Mouse (Mus musculus): ENCODE measurements around the gene Xpa. TPM values are rescaled to one million over a fixed set of nuclear protein-coding genes. Genes with fewer than 3 reads are reported as not detected.
"Not testable (repeated sequence)": the region's sequence is repeated elsewhere in the genome, so short reads cannot be mapped to it uniquely, and the experiment has no call there.

Xpa gene
- polyA plus RNA-seq (2015; fragmentation: Nextera tagmentation; extraction: Ambion mirVana) = 35.8 and 36.4 TPM in 2 replicates

DNA sequence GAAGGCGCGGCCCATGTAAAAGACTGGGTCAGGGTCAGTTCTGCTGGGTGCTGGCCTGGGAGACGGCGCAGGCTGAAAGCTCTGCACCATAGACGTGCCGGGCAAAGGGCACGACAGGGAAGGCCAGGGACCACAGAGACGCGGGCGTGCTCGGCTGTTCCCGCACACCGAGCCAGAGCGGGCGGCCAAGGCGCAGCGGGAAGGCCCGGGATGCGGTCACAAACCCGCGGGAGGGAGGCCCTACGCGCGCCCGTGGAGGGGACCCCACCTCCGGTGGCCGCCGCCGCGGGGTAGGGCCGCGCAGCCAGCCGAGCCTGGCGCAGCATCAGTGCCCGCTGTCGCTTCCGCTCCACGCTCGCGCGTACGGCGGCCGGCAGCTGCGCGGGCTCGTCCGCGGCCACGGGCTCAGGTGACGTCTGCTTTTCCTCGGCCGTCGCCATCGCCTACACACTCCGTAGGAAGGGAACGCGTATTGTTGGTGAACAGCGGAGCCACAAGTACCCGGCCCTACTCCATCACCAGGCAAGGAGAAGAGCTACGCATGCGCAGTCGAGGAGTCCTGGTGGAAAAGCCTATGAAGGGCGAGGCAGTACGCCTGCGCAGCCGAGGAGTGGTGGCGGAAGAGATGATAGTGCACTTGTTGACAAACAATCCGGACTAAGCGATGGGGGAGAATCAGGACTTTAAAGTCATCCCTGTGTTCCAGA is at the start of gene Xpa:
Gene Xpa, minus strand, starts transcription at position 531 of the 707 bp plus-strand sequence.
- Histone ChIP-seq H3K4me2 (replicated peaks) (peak within 1 kb of the TSS; percentile 80), H3K27me3 (peaks cover 14% of the 10 kb centered on the region; the same call in 1 of the 2 replicates), H3K4me1 (replicated peaks) (peaks cover 34% of the 10 kb centered on the region), H3K27ac (peak within 1 kb of the TSS; percentile 92), H3K9ac (replicated peaks) (peak within 1 kb of the TSS; percentile 96), H3K4me3 (replicated peaks) (peak within 1 kb of the TSS; percentile 83), H3K36me3 (peaks cover 4% of the 10 kb centered on the region), H3K9me3 (no peaks in the 10 kb centered on the region)
- WGBS = under 1% methylated on average over 70 of the region's 70 CpGs
- ATAC-seq = peak; percentile 98

DNA sequence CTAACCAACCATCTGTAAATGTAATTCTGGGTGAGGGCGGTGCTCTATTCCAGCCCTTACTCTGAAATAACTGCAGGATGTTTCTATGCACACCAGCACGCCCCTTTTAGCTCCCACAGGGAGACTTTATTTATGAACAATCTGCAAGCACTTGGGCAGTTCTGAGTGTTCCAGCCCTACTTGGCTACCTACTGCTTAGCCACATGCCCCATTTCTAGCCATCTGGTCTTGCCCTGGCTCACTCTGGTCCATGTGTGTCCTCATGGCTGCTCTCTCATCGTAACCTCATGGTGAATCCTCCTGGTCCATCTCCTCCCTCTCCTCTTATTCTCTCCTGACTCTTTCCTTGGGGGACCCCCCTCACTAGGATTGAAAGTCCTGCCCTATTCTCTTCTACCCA is 39.8 kb upstream of the Xpa start:
- no peak overlapping the region for H3K4me2 ChIP-seq (replicated peaks)
- no peaks in the 10 kb centered on the region for H3K4me1 ChIP-seq (replicated peaks)
- H3K4me3 ChIP-seq (replicated peaks) = no peak overlapping the region
- H3K36me3 ChIP-seq = no peaks in the 10 kb centered on the region
- H3K9me3 ChIP-seq = no peaks in the 10 kb centered on the region
- H3K27me3 ChIP-seq = 0 out of 2 replicates have a peak, but pooled peaks cover 2% of the 10 kb centered on the region
- no peak overlapping the region for H3K9ac ChIP-seq (replicated peaks)
- 87% methylated on average over 3 of the region's 3 CpGs for WGBS
- no peak overlapping the region for H3K27ac ChIP-seq
- no peak for ATAC-seq

DNA sequence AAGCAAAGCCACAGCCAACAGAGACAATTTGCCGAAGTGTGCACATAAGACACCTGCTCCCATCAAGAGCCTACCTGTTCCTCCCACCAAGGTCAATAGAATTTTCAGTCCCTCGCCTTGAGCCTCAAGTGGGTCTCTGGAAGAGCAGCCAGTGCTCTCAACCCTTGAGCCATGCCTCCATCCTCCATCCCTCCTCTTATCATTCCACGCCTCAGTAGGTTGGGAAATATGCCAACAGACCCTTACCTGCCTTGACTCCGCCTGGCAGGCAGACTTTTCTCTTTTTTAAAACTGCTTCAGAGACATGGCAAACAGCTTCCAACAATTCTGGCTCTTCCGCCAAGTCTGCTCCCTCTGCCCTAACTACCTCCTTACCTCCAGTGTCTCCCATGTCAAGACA is 38.6 kb upstream of the Xpa start:
- no peak for ATAC-seq

DNA sequence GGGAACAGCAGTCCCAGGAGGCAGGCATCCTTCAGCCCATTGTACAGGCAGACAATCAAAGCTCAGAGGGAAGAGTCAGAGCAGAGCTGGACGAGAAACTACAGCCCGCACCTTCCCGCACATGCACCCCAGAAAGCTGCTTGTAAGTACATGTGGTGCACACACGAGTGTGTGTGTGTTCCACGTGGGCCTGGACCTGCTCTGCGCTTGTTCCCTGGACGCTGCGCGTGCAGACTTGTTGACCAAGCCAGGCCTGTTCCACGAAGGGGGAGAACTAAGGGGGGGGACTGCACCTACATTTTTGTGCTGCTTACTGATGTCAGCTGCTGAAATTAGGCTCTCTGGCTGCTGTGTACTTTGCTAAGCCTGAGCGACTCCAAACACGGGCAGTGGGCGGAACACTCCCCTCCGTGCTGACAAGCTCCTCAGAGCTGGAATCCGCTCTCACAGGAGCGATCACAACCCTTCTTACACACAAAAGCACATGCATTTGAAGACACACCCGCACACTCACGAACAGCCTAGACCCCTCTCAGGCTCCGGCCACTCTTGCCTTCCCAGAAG is 30.9 kb upstream of the Xpa start:
- Histone ChIP-seq H3K4me3 (replicated peaks) (no peak overlapping the region), H3K9me3 (no peaks in the 10 kb centered on the region), H3K9ac (replicated peaks) (0 out of 2 replicates have a peak overlapping the region, but pooled peaks have one; percentile 5), H3K36me3 (no peaks in the 10 kb centered on the region), H3K27me3 (peaks cover 5% of the 10 kb centered on the region; the same call in 1 of the 2 replicates), H3K4me1 (replicated peaks) (0 out of 2 replicates have a peak, but pooled peaks cover 4% of the 10 kb centered on the region), H3K27ac (no peak overlapping the region), H3K4me2 (replicated peaks) (0 out of 2 replicates have a peak overlapping the region, but pooled peaks have one; percentile 23)
- WGBS = 35% methylated on average over 19 of the region's 19 CpGs
- ATAC-seq = no peak

More for the DNA sequence above, 38.6 kb upstream of the Xpa start:
- Histone ChIP-seq H3K27me3 (0 out of 2 replicates have a peak, but pooled peaks cover 2% of the 10 kb centered on the region), H3K4me2 (replicated peaks) (no peak overlapping the region), H3K4me1 (replicated peaks) (no peaks in the 10 kb centered on the region), H3K9me3 (no peaks in the 10 kb centered on the region), H3K9ac (replicated peaks) (no peak overlapping the region), H3K27ac (no peak overlapping the region), H3K36me3 (no peaks in the 10 kb centered on the region), H3K4me3 (replicated peaks) (no peak overlapping the region)
- WGBS = 88% methylated on average over 5 of the region's 5 CpGs

DNA sequence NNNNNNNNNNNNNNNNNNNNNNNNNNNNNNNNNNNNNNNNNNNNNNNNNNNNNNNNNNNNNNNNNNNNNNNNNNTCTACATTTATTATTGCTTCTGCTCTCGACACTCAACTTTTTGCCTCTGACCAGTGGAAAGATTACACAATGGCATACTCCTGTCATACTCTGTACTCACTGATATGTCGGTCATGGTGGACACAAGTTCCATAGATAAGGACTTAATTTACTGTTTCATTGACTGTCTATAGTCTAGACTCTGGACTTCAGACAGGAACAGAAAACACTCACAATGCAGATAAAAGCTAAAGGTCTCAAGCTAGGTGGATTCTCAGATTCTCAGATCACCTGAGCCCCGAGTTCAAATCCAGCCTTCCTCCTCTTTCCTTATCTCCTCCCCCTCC is 25.0 kb upstream of the Xpa start:
- H3K4me3 ChIP-seq (replicated peaks) = no peak overlapping the region
- WGBS = 83% methylated on average over 3 of the region's 3 CpGs
- ATAC-seq = no peak

DNA sequence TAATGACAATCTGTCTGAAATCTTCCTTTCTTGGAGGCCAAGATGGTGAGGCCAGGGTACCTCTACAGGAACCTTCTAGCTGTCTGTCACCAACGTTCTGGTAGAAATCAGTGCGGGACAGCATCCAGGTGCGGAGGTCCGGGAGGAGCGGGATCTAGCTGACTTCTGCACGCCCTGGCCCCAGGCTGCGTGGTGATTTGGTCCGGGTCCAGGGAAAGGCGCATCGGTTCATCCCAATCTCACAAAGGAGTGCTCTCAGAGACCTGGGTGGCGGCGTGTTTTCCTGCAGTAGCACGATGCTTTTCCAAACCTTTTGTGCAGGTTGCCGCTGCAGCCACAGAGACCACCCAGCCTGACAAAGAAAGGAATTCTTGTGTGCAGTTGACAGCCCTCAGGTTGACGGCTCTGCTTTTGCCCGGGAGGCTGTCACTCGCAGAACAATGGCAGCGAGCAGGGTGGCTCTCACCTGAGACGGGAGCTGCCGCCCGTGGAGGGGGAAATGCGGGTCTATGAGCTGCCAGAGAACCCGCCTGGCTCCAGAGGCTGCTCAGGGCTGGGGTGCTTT is 6.5 kb upstream of the Xpa start:
- Histone ChIP-seq H3K4me3 (replicated peaks) (peak overlapping the region; percentile 38), H3K4me2 (replicated peaks) (peak overlapping the region; percentile 59), H3K36me3 (no peaks in the 10 kb centered on the region), H3K4me1 (replicated peaks) (peaks cover 8% of the 10 kb centered on the region; the same call in 1 of the 2 replicates), H3K9ac (replicated peaks) (peak overlapping the region; percentile 66), H3K27ac (peak overlapping the region; percentile 61; the same call in 1 of the 2 replicates), H3K9me3 (no peaks in the 10 kb centered on the region), H3K27me3 (peaks cover 25% of the 10 kb centered on the region)
- 4% methylated on average over 23 of the region's 23 CpGs for WGBS
- ATAC-seq = peak; percentile 61

More for the DNA sequence above, 25.0 kb upstream of the Xpa start:
- H3K27me3 ChIP-seq = no peaks in the 10 kb centered on the region
- no peaks in the 10 kb centered on the region for H3K9me3 ChIP-seq
- H3K36me3 ChIP-seq = no peaks in the 10 kb centered on the region
- no peak overlapping the region for H3K4me2 ChIP-seq (replicated peaks)
- no peak overlapping the region for H3K27ac ChIP-seq
- H3K9ac ChIP-seq (replicated peaks) = no peak overlapping the region
- H3K4me1 ChIP-seq (replicated peaks) = no peaks in the 10 kb centered on the region

DNA sequence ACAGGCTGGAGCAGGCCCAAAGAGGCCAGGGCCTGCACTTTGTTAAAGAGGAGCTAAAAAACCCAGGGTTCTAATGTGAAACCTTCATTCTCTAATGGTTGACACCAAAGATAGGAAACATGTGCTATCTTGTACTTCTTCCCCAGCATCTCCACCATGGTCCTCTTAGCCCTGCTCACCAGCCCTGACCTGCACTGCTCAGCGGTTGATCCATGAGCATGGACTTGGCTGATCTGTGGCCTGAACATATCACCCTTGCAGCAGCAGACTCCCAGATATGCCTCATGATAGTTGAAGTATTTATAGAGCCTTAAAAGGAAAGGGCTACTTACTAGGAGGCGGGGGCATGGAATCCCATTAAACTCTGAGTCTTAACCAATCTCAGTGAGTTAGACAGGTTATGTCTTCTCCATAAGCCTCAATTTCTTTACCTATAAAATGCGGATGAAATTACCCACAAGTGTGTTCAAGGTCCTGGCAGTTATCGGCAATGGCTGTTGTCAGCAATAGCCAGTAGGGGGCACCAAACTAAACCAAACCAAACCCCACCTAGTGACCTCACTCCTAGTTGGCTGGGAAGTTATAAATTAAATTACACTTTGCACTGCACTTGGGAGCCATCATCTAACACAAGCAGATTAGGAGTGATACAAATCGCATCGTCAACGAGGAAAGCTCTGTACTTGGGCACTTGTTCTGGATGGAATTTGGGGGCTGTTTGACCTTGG is 5.9 kb upstream of the Xpa start:
- Histone ChIP-seq H3K9ac (replicated peaks) (peak overlapping the region; percentile 66), H3K4me3 (replicated peaks) (peak overlapping the region; percentile 38), H3K4me2 (replicated peaks) (peak overlapping the region; percentile 59), H3K36me3 (no peaks in the 10 kb centered on the region), H3K9me3 (no peaks in the 10 kb centered on the region), H3K4me1 (replicated peaks) (peaks cover 8% of the 10 kb centered on the region; the same call in 1 of the 2 replicates), H3K27me3 (peaks cover 25% of the 10 kb centered on the region), H3K27ac (peak overlapping the region; percentile 61; the same call in 1 of the 2 replicates)
- peak; percentile 75 for ATAC-seq
- 11% methylated on average over 7 of the region's 7 CpGs for WGBS

DNA sequence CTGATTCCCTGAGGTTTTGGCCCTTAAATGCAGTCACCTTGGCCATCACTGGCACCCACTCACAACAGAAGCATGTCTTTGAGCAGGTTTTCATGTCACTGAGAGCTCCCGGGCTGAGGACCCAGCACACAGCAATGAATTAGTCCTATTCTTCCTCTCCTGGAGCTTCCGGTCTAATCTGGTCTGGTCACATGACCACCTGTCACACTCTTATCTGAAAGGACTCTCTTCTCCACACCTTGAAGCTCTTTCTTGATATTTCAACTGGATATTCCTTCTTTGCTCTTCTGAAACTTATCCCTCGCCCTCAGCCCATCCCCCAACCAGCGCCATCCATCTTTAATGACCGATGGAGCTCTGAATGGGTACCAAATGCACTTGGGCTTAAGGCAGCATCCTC is 2.0 kb upstream of the Xpa start:
- WGBS = 73% methylated on average over 5 of the region's 5 CpGs
- no peaks in the 10 kb centered on the region for H3K9me3 ChIP-seq
- no peaks in the 10 kb centered on the region for H3K36me3 ChIP-seq
- H3K27ac ChIP-seq = no peak overlapping the region
- H3K4me2 ChIP-seq (replicated peaks) = no peak overlapping the region
- H3K27me3 ChIP-seq = peaks cover 25% of the 10 kb centered on the region
- peaks cover 38% of the 10 kb centered on the region for H3K4me1 ChIP-seq (replicated peaks)
- ATAC-seq = no peak
- H3K9ac ChIP-seq (replicated peaks) = no peak overlapping the region
- H3K4me3 ChIP-seq (replicated peaks) = no peak overlapping the region

DNA sequence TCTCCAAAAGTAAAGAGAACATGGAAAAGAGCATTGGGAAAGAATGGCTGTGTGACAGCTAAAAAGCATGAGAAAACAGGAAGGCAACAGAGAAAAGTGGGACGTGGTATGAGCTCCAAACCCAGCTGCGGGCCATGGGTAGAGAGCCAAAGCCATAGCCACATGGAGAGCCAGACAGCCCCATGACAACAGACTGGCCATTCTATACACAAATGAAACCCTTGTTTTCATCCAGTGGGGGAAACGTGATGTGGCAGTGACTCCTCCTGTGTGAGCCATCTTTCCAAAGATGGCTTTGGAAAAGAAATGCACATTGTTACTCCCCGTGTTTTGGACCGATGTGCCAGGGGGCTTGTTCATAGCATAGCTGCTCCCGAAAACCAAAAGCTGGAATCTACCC is 402 bp upstream of the Xpa start:
- no peaks in the 10 kb centered on the region for H3K36me3 ChIP-seq
- H3K4me1 ChIP-seq (replicated peaks) = peaks cover 34% of the 10 kb centered on the region
- no peaks in the 10 kb centered on the region for H3K9me3 ChIP-seq
- peak; percentile 35 for ATAC-seq
- H3K27ac ChIP-seq = peak overlapping the region; percentile 92
- peak overlapping the region; percentile 96 for H3K9ac ChIP-seq (replicated peaks)
- H3K4me3 ChIP-seq (replicated peaks) = peak overlapping the region; percentile 83
- 43% methylated on average over 6 of the region's 6 CpGs for WGBS
- H3K4me2 ChIP-seq (replicated peaks) = peak overlapping the region; percentile 80
- peaks cover 20% of the 10 kb centered on the region for H3K27me3 ChIP-seq

DNA sequence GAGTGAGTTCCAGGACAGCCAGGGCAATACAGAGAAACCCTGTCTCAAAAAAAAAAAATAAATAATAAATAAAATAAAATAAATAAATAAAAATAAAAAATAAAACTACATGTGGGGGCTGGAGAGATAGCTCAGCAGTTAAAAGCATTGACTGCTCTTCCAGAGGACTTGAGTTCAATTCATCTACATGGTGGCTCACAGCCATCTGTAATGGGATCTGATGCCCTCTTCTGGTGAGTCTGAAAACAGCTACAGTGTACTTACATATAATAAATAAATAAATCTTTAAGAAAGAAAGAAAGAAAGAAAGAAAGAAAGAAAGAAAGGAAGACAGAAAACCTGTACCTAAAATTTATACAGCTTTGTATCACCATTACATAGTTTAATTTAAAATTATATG is 4.1 kb downstream of the Xpa start:
- not testable (repeated sequence) for H3K27me3 ChIP-seq; ATAC-seq; H3K9me3 ChIP-seq; H3K9ac ChIP-seq (replicated peaks); H3K4me2 ChIP-seq (replicated peaks); H3K27ac ChIP-seq; H3K4me3 ChIP-seq (replicated peaks)
- Histone ChIP-seq H3K4me1 (replicated peaks) (peaks cover 34% of the 10 kb centered on the region), H3K36me3 (peaks cover 35% of the 10 kb centered on the region)

DNA sequence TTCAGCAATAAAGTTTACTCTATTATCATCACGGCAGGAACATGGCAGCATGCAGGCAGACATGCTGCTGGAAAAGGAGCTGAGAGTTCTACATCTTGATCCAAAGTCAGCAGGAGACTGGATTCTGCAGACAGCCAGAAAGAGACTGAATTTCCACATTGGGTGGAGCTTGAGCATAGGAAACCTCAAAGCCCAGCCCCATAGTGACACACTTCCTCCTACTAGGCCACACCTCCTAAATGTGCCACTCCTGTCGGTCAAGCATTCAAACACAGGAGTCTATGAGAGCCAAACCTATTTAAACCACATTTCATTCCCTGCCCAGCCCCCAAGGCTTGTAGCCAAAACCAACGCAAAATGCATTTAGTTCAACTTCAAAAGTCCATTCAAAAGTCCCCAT is 9.6 kb downstream of the Xpa start:
- Histone ChIP-seq H3K36me3 (peaks cover 80% of the 10 kb centered on the region), H3K4me3 (replicated peaks) (no peak overlapping the region), H3K9ac (replicated peaks) (no peak overlapping the region), H3K4me1 (replicated peaks) (no peaks in the 10 kb centered on the region), H3K4me2 (replicated peaks) (no peak overlapping the region), H3K27me3 (no peaks in the 10 kb centered on the region), H3K9me3 (no peaks in the 10 kb centered on the region), H3K27ac (no peak overlapping the region)
- ATAC-seq = no peak
- 84% methylated on average over 3 of the region's 3 CpGs for WGBS

DNA sequence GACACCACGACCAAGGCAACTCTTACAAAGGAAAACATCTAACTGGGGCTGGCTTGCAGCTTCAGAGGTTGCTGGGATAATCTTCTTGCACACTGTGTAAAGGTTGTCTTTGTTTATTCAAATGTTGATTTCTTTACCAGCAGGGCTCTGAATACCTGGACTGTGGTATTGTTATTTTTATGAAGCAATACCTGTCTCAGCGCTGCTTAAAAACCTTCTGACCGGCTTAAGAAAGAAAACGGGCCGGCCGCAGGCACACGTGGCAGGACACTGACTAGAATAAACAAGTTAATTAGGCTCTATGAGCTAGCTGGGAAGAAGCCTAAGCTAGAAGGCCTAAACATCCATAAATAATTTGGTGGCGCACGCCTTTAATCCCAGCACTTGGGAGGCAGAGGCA is 10.2 kb downstream of the Xpa start:
- no peak for ATAC-seq
- Histone ChIP-seq H3K9me3 (no peaks in the 10 kb centered on the region), H3K27me3 (no peaks in the 10 kb centered on the region), H3K4me3 (replicated peaks) (no peak overlapping the region), H3K4me2 (replicated peaks) (no peak overlapping the region), H3K27ac (no peak overlapping the region), H3K36me3 (peaks cover 81% of the 10 kb centered on the region), H3K9ac (replicated peaks) (no peak overlapping the region), H3K4me1 (replicated peaks) (no peaks in the 10 kb centered on the region)
- 76% methylated on average over 9 of the region's 9 CpGs for WGBS
